Mouse (Mus musculus) limb, embryonic 14.5 days (tissue): ENCODE results near the gene Dcaf8. TPM values are rescaled to one million over a fixed set of nuclear protein-coding genes. Genes with fewer than 3 reads are reported as not detected.
"Not testable (repeated sequence)": the region's sequence is repeated elsewhere in the genome, so short reads cannot be mapped to it uniquely, and the experiment has no call there.

Source experiments
- ATAC-seq: fragments of 200-750 bp; cut with Nextera tagmentation; 2 replicates; pipeline ENCODE4 v1.8.0; 2017; ENCODE audit warnings: low read depth, moderate number of reproducible peaks, moderate TSS enrichment; ENCODE audit not compliant: low FRiP score
- DNase-seq: peaks from one replicate; pipeline ENCODE4 v3.0.0-alpha.2; 2015; ENCODE audit warnings: low spot score
- H3K27ac ChIP-seq: fragments of 300-500 bp; sonication (generic); replicated peaks from 2 replicates; pipeline ENCODE4 v1.5.1; 2014; ENCODE audit warnings: low read depth, mild to moderate bottlenecking, low read length, moderate library complexity, mixed read lengths
- H3K27me3 ChIP-seq: fragments of 300-500 bp; sonication (generic); 2 replicates; pipeline ENCODE4 v1.6.1; 2014; ENCODE audit warnings: low read length, mixed read lengths; ENCODE audit not compliant: control insufficient read depth, insufficient read depth
- H3K36me3 ChIP-seq: fragments of 300-500 bp; sonication (generic); 2 replicates; pipeline ENCODE4 v1.6.1; 2014; ENCODE audit warnings: mild to moderate bottlenecking, low read length, moderate library complexity, mixed read lengths; ENCODE audit not compliant: control insufficient read depth, insufficient read depth
- H3K4me1 ChIP-seq: fragments of 300-500 bp; sonication (generic); 2 replicates; pipeline ENCODE4 v1.6.1; 2014; ENCODE audit warnings: antibody characterized with exemption, low read length, mixed read lengths; ENCODE audit not compliant: control insufficient read depth, insufficient read depth
- H3K4me2 ChIP-seq: fragments of 300-500 bp; sonication (generic); replicated peaks from 2 replicates; pipeline ENCODE4 v1.6.1; 2014; ENCODE audit warnings: low read depth, mild to moderate bottlenecking, low read length, moderate library complexity; ENCODE audit not compliant: severe bottlenecking
- H3K4me3 ChIP-seq: fragments of 300-500 bp; sonication (generic); replicated peaks from 2 replicates; pipeline ENCODE4 v1.5.1; 2014; ENCODE audit warnings: low read length
- H3K9ac ChIP-seq: fragments of 300-500 bp; sonication (generic); 2 replicates; pipeline ENCODE4 v1.6.1; 2014; ENCODE audit warnings: mild to moderate bottlenecking, low read depth, low read length, moderate library complexity; ENCODE audit not compliant: severe bottlenecking
- H3K9me3 ChIP-seq: fragments of 300-500 bp; sonication (generic); 2 replicates; pipeline ENCODE4 v1.6.1; 2016; ENCODE audit warnings: low read length; ENCODE audit not compliant: control insufficient read depth
- POLR2A ChIP-seq: fragments of 200-500 bp; IDR thresholded peaks from 2 replicates; pipeline ENCODE4 v1.8.0; 2012; ENCODE audit warnings: inconsistent platforms, mild to moderate bottlenecking, moderate library complexity, borderline replicate concordance; ENCODE audit not compliant: insufficient read depth, insufficient read length; ENCODE audit errors: extremely low read depth
- WGBS: fragments of 180-500 bp; shearing (Covaris S2); extraction: QIAGEN DNeasy Blood & Tissue Kit; methylation state at CpG from one replicate; pipeline ENCODE4 v1.1.7; 2014; 5-methylcytosine and 5-hydroxymethylcytosine counted together
- polyA plus RNA-seq, 2 experiments: library from polyadenylated mRNA; depleted of rRNA in 1 of 2; stranded (reverse) in 1 of 2; unstranded in 1 of 2; fragments of >200 nt; fragmentation: Nextera tagmentation in 1 of 2; extraction: Ambion mirVana in 1 of 2; gene quantifications; 2 replicates each; pipeline versions ENCODE4 v1.2.1 to v1.2.3; 2012 to 2014

Gene Dcaf8
- polyA plus RNA-seq, 2 experiments: 120 to 121 TPM

DNA sequence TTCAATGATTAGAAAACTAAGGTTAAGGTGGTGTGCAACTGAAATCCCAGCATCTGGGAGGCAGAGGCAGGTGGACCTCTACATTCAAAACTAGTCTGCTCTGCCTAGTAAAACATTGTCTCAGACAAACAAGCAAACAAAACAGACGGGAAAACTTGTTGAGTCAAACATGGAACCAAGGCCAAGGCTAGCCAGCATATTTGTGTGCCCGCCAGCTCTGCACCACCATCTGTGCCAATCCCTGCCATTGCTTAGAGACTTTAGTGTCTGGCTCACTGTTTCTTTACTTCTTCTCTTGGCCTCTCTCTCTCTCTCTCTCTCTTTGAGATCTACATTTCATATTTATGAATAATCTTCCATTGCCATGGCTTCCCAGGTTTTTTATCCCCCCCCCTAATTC is 80.3 kb downstream of the Dcaf8 start:
- H3K36me3 ChIP-seq: no peaks in the 10 kb centered on the region
- ATAC-seq (no peak), DNase-seq (no peak)
- H3K9me3 ChIP-seq: no peaks in the 10 kb centered on the region
- H3K27me3 ChIP-seq: no peaks in the 10 kb centered on the region
- H3K27ac ChIP-seq: no peak overlapping the region
- no peak overlapping the region for H3K9ac ChIP-seq
- no peaks in the 10 kb centered on the region for H3K4me1 ChIP-seq
- TF ChIP-seq POLR2A: no peak
- H3K4me3 ChIP-seq: no peak overlapping the region
- no peak overlapping the region for H3K4me2 ChIP-seq
- WGBS: 87% methylated on average over 2 of the region's 2 CpGs

DNA sequence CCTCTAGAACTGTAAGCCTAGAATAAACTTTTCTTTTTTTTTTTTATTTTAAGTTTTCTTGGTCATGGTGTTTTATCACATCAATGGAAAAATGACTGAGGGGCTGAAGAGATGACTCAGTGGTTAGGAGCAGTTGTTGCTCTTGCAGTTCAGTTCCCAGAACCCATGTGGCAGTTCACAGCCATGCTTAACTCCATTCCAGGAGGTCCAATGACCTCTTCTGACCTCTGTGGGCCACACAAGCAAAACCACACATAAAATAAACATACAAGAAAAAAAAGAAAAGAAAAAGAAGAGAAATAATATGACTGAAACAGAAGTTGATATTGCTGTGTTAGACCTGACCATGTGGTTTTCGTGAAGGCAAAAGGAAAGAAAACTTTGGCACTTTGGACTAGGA is 81.3 kb downstream of the Dcaf8 start:
- Histone ChIP-seq H3K27ac (no peak overlapping the region), H3K27me3 (no peaks in the 10 kb centered on the region), H3K4me2 (no peak overlapping the region), H3K4me3 (no peak overlapping the region), H3K9ac (no peak overlapping the region), H3K36me3 (no peaks in the 10 kb centered on the region), H3K9me3 (no peaks in the 10 kb centered on the region), H3K4me1 (no peaks in the 10 kb centered on the region)
- no peak for DNase-seq
- ATAC-seq: no peak
- no peak for TF ChIP-seq POLR2A
- 90% methylated on average over 1 of the region's 1 CpGs for WGBS

DNA sequence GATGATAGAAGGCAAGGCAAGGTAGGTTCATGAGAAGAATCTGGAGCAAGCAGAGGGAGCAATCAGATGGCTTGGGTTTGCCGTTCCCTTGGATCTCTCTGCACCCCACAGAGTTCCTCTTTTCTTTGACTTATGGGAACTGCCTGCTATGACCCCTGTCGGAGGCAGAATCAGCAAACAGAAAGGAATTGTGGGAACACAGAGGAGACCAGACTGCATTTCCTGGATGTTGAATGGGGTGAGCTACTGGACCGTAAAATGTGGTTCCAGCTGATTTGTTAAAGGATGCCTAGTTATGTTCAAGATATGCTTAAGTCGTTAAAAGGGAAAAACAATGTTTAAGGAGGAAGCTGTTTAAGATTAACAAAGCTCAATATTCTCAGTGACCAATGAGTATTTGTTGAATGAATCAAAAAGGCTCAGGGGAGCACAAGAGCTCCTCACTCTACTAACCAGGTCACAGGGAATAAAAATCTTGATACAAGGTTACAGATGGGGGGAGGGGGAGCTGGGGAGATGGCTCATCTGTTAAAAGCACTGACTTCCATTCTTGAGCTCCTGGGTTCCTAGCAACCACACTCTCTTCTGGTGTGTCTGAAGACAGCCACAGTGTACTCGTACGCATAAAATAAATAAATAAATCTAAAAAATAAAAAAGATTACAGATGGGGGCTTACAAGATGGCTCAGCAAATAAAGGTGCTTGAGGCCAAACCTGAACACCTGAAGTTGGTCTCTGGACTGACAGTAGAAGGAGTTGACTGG is 93.2 kb downstream of the Dcaf8 start:
- no peaks in the 10 kb centered on the region for H3K9me3 ChIP-seq
- no peak overlapping the region for H3K4me3 ChIP-seq
- H3K9ac ChIP-seq: no peak overlapping the region
- no peak for TF ChIP-seq POLR2A
- ATAC-seq (no peak), DNase-seq (no peak)
- H3K4me2 ChIP-seq: no peak overlapping the region
- no peaks in the 10 kb centered on the region for H3K36me3 ChIP-seq
- no peak overlapping the region for H3K27ac ChIP-seq
- WGBS: 64% methylated on average over 6 of the region's 6 CpGs
- 0 out of 2 replicates have a peak, but pooled peaks cover 4% of the 10 kb centered on the region for H3K4me1 ChIP-seq
- H3K27me3 ChIP-seq: peaks cover 13% of the 10 kb centered on the region

DNA sequence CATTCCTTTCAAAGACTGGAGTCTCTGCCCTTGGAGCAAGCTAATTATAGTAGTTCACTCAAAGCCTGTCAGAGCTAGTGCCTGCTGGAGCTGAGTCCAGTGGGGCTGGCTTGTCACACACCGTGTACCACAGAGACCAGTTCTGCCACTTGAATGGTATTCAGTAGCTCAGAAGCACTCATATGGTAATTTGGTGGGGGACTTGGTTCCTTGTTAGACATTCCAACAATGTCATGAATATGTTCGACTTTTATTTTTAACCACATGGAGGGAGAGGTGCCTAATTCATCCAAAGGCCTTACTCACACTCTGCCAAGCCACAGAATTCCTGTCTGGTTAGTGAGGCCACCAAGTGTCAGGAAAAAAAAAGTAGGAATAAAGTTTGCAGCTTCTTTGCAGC is 94.5 kb downstream of the Dcaf8 start:
- 0 out of 2 replicates have a peak, but pooled peaks cover 4% of the 10 kb centered on the region for H3K4me1 ChIP-seq
- H3K27ac ChIP-seq: no peak overlapping the region
- H3K9me3 ChIP-seq: no peaks in the 10 kb centered on the region
- no peak for TF ChIP-seq POLR2A
- peaks cover 13% of the 10 kb centered on the region for H3K27me3 ChIP-seq
- H3K4me2 ChIP-seq: no peak overlapping the region
- ATAC-seq (no peak; the same call in 1 of the 2 replicates), DNase-seq (no peak)
- H3K4me3 ChIP-seq: no peak overlapping the region
- 40% methylated on average over 2 of the region's 2 CpGs for WGBS
- H3K9ac ChIP-seq: no peak overlapping the region
- no peaks in the 10 kb centered on the region for H3K36me3 ChIP-seq

DNA sequence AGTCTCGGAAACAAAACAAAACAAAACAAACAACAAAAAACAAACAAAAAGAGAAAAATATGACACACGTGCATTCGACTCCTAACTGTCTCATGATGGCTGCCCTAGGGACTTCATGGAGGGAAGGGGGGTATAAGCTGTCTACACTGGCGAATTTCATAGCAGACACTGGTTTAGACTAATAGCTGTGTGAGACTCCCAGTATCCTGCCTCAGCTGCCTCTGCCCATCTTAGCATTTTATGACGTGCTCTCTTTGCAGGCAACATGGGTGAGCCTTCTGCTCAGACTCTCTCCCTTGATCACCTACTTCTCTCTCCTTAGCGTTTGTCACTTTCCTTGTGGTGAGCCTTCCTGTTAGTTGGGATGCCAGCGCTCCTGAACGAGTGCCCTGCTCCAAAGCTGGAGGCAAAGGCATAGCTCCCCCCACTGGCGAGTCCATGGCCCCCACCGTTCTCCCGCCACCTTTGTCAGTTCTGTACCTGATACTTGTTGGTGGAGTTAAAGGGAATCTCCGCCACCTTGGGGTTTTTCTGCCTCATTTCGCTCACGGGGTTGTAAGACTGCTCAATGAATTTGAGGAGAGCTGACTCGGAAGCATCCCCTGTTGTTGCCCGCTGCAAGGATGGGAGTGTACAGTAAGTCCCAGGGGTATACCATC is 95.8 kb downstream of the Dcaf8 start:
- WGBS: 27% methylated on average over 16 of the region's 16 CpGs
- no peak for TF ChIP-seq POLR2A
- H3K4me1 ChIP-seq: 0 out of 2 replicates have a peak, but pooled peaks cover 4% of the 10 kb centered on the region
- peaks cover 13% of the 10 kb centered on the region for H3K27me3 ChIP-seq
- ATAC-seq (no peak), DNase-seq (no peak)
- H3K4me2 ChIP-seq: no peak overlapping the region
- H3K9ac ChIP-seq: no peak overlapping the region
- no peak overlapping the region for H3K4me3 ChIP-seq
- H3K27ac ChIP-seq: no peak overlapping the region
- H3K36me3 ChIP-seq: no peaks in the 10 kb centered on the region
- no peaks in the 10 kb centered on the region for H3K9me3 ChIP-seq

DNA sequence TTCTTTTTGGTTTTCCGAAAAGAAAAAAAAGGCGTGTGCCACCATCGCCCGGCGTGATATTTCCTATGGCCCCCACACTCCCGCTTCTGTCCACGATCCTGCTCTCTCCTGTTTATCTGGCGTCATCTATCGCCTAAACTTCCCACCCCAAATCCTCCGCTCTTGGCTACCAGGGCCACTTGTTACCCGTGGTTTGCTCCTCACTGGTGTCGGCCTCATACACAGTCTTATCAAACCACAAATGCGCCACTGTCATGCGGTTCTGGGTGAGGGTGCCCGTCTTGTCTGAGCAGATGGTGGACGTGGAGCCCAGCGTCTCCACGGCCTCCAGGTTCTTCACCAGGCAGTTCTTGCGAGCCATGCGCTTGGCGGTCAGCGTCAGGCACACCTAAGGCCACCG is 96.8 kb downstream of the Dcaf8 start:
- ATAC-seq, H3K36me3 ChIP-seq, H3K27ac ChIP-seq, H3K9ac ChIP-seq, H3K4me3 ChIP-seq, H3K4me2 ChIP-seq, DNase-seq, H3K4me1 ChIP-seq, H3K9me3 ChIP-seq: not testable (repeated sequence)
- H3K27me3 ChIP-seq: peaks cover 13% of the 10 kb centered on the region
- 41% methylated on average over 23 of the region's 23 CpGs for WGBS

Other genes starting within 250 kb of the Dcaf8 start
- 0.04 and 0.11 TPM in 2 replicates for gene Slamf6, start 230.6 kb upstream of the Dcaf8 start, polyA plus RNA-seq (2012; rRNA removed)
- gene Slamf6, start 230.6 kb upstream of the Dcaf8 start, polyA plus RNA-seq (2014; fragmentation: Nextera tagmentation; extraction: Ambion mirVana): 0.32 TPM in 1 of 2 replicates, not detected in the other
- gene Vangl2, start 119.6 kb upstream of the Dcaf8 start, polyA plus RNA-seq (2012; rRNA removed): 29.4 and 35.6 TPM in 2 replicates
- 15.6 and 19.1 TPM in 2 replicates for gene Vangl2, start 119.6 kb upstream of the Dcaf8 start, polyA plus RNA-seq (2014; fragmentation: Nextera tagmentation; extraction: Ambion mirVana)
- gene Nhlh1, start 90.5 kb upstream of the Dcaf8 start, polyA plus RNA-seq (2012; rRNA removed): 0.25 and 0.41 TPM in 2 replicates
- not detected in 2 replicates for gene Nhlh1, start 90.5 kb upstream of the Dcaf8 start, polyA plus RNA-seq (2014; fragmentation: Nextera tagmentation; extraction: Ambion mirVana)
- 187 and 191 TPM in 2 replicates for gene Copa, start 65.6 kb upstream of the Dcaf8 start, polyA plus RNA-seq (2012; rRNA removed)
- gene Copa, start 65.6 kb upstream of the Dcaf8 start, polyA plus RNA-seq (2014; fragmentation: Nextera tagmentation; extraction: Ambion mirVana): 230 and 247 TPM in 2 replicates
- gene Ncstn, start 65.3 kb upstream of the Dcaf8 start, polyA plus RNA-seq (2012; rRNA removed): 137 and 161 TPM in 2 replicates
- 98.4 and 103 TPM in 2 replicates for gene Ncstn, start 65.3 kb upstream of the Dcaf8 start, polyA plus RNA-seq (2014; fragmentation: Nextera tagmentation; extraction: Ambion mirVana)
- gene Pex19, start 21.3 kb upstream of the Dcaf8 start, polyA plus RNA-seq (2012; rRNA removed): 100 and 115 TPM in 2 replicates
- 129 and 135 TPM in 2 replicates for gene Pex19, start 21.3 kb upstream of the Dcaf8 start, polyA plus RNA-seq (2014; fragmentation: Nextera tagmentation; extraction: Ambion mirVana)
- gene Pea15a, start 58.7 kb downstream of the Dcaf8 start, polyA plus RNA-seq (2012; rRNA removed): 106 and 108 TPM in 2 replicates
- 119 and 122 TPM in 2 replicates for gene Pea15a, start 58.7 kb downstream of the Dcaf8 start, polyA plus RNA-seq (2014; fragmentation: Nextera tagmentation; extraction: Ambion mirVana)
- gene Casq1, start 71.8 kb downstream of the Dcaf8 start, polyA plus RNA-seq (2012; rRNA removed): 13.3 and 17.8 TPM in 2 replicates
- gene Casq1, start 71.8 kb downstream of the Dcaf8 start, polyA plus RNA-seq (2014; fragmentation: Nextera tagmentation; extraction: Ambion mirVana): 11.3 and 14.9 TPM in 2 replicates
- gene Atp1a4, start 110.3 kb downstream of the Dcaf8 start, polyA plus RNA-seq (2012; rRNA removed): 0.03 TPM in 1 of 2 replicates, not detected in the other
- not detected in 2 replicates for gene Atp1a4, start 110.3 kb downstream of the Dcaf8 start, polyA plus RNA-seq (2014; fragmentation: Nextera tagmentation; extraction: Ambion mirVana)
- gene Igsf8, start 113.6 kb downstream of the Dcaf8 start, polyA plus RNA-seq (2012; rRNA removed): 71.4 and 86.4 TPM in 2 replicates
- 49.8 and 50.1 TPM in 2 replicates for gene Igsf8, start 113.6 kb downstream of the Dcaf8 start, polyA plus RNA-seq (2014; fragmentation: Nextera tagmentation; extraction: Ambion mirVana)
- gene Atp1a2, start 150.0 kb downstream of the Dcaf8 start, polyA plus RNA-seq (2012; rRNA removed): 11.3 and 13.5 TPM in 2 replicates
- gene Atp1a2, start 150.0 kb downstream of the Dcaf8 start, polyA plus RNA-seq (2014; fragmentation: Nextera tagmentation; extraction: Ambion mirVana): 1.7 and 1.8 TPM in 2 replicates
- gene Kcnj9, start 181.2 kb downstream of the Dcaf8 start, polyA plus RNA-seq (2012; rRNA removed): 0.01 and 0.08 TPM in 2 replicates
- gene Kcnj9, start 181.2 kb downstream of the Dcaf8 start, polyA plus RNA-seq (2014; fragmentation: Nextera tagmentation; extraction: Ambion mirVana): not detected in 2 replicates
- 0.14 and 0.18 TPM in 2 replicates for gene Kcnj10, start 193.1 kb downstream of the Dcaf8 start, polyA plus RNA-seq (2012; rRNA removed)
- gene Kcnj10, start 193.1 kb downstream of the Dcaf8 start, polyA plus RNA-seq (2014; fragmentation: Nextera tagmentation; extraction: Ambion mirVana): 0.03 and 0.12 TPM in 2 replicates
- gene Pigm, start 228.5 kb downstream of the Dcaf8 start, polyA plus RNA-seq (2012; rRNA removed): 9.6 and 11.8 TPM in 2 replicates
- gene Pigm, start 228.5 kb downstream of the Dcaf8 start, polyA plus RNA-seq (2014; fragmentation: Nextera tagmentation; extraction: Ambion mirVana): 6.7 and 7.6 TPM in 2 replicates